Mouse (Mus musculus): ENCODE results near the gene Itsn2. TPM values are rescaled to one million over a fixed set of nuclear protein-coding genes. Genes with fewer than 3 reads are reported as not detected.
"Not testable (repeated sequence)": the region's sequence is repeated elsewhere in the genome, so short reads cannot be mapped to it uniquely, and the experiment has no call there.

Gene Itsn2
- polyA plus RNA-seq, 1 experiment from 2014 or later: 19.4 TPM

GRCm38 (mm10) chr12:4731629-4732028 lies 139.2 kb downstream of the Itsn2 start:
- Histone ChIP-seq H3K27me3 (ENCODE audit: control insufficient read depth, insufficient read depth, low read depth, low read length) (no peaks in the 10 kb centered on the region), H3K27ac (ENCODE audit: low read length) (no peak overlapping the region), H3K4me1 (ENCODE audit: control insufficient read depth, insufficient read depth, low read length) (no peaks in the 10 kb centered on the region), H3K36me3 (ENCODE audit: control insufficient read depth, insufficient read depth, low read length) (no peaks in the 10 kb centered on the region), H3K4me3 (ENCODE audit: low read depth, low read length) (no peak overlapping the region), H3K4me2 (ENCODE audit: low read length) (no peak overlapping the region), H3K9me3 (replicated peaks; ENCODE audit: control insufficient read depth, low read length, poor library complexity, severe bottlenecking) (no peaks in the 10 kb centered on the region), H3K9ac (ENCODE audit: low read depth, low read length) (no peak overlapping the region)
- WGBS: 77% methylated on average over 4 of the region's 4 CpGs
- no peak for ATAC-seq

DNA sequence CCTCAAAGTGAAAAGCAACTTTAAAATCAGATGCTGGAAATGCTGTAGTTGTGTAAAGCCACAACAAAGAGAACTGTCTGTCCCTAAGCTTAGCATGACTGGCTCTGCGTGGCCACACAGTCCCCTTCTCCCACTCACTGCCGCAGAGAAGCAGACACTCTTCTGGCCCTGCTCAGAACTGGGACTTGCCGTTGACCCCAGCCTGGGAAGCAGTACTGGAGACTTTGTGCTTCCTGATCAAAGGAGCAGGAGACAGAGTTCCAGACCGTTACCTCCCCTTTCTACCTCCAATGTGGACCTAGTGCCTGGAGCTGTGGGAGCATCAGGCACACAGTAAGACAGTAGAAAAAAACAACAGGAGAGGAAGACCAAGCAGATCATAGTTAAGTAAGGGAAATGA lies 139.9 kb downstream of the Itsn2 start:
- WGBS: 59% methylated on average over 4 of the region's 4 CpGs
- Histone ChIP-seq H3K4me2 (ENCODE audit: low read length) (no peak overlapping the region), H3K27ac (ENCODE audit: low read length) (no peak overlapping the region), H3K9ac (ENCODE audit: low read depth, low read length) (no peak overlapping the region), H3K36me3 (ENCODE audit: control insufficient read depth, insufficient read depth, low read length) (no peaks in the 10 kb centered on the region), H3K27me3 (ENCODE audit: control insufficient read depth, insufficient read depth, low read depth, low read length) (no peaks in the 10 kb centered on the region), H3K4me3 (ENCODE audit: low read depth, low read length) (no peak overlapping the region), H3K4me1 (ENCODE audit: control insufficient read depth, insufficient read depth, low read length) (no peaks in the 10 kb centered on the region), H3K9me3 (replicated peaks; ENCODE audit: control insufficient read depth, low read length, poor library complexity, severe bottlenecking) (no peaks in the 10 kb centered on the region)
- no peak for ATAC-seq

GRCm38 (mm10) chr12:4738031-4738576 lies 145.7 kb downstream of the Itsn2 start, which contains the start of gene Fam228a:
Fam228a (minus strand) TSS chr12:4738430.
- Histone ChIP-seq H3K4me1 (ENCODE audit: control insufficient read depth, insufficient read depth, low read length) (no peaks in the 10 kb centered on the region), H3K27me3 (ENCODE audit: control insufficient read depth, insufficient read depth, low read depth, low read length) (no peaks in the 10 kb centered on the region), H3K27ac (ENCODE audit: low read length) (no peak within 1 kb of the TSS), H3K9me3 (replicated peaks; ENCODE audit: control insufficient read depth, low read length, poor library complexity, severe bottlenecking) (no peaks in the 10 kb centered on the region), H3K36me3 (ENCODE audit: control insufficient read depth, insufficient read depth, low read length) (no peaks in the 10 kb centered on the region), H3K9ac (ENCODE audit: low read depth, low read length) (no peak within 1 kb of the TSS), H3K4me3 (ENCODE audit: low read depth, low read length) (no peak within 1 kb of the TSS), H3K4me2 (ENCODE audit: low read length) (no peak within 1 kb of the TSS)
- ATAC-seq: no peak
- WGBS: 82% methylated on average over 18 of the region's 18 CpGs

- Histone ChIP-seq H3K4me3 (ENCODE audit: low read depth, low read length) (no peak overlapping the region), H3K27ac (ENCODE audit: low read length) (no peak overlapping the region), H3K9me3 (replicated peaks; ENCODE audit: control insufficient read depth, low read length, poor library complexity, severe bottlenecking) (no peaks in the 10 kb centered on the region), H3K36me3 (ENCODE audit: control insufficient read depth, insufficient read depth, low read length) (0 out of 2 replicates have a peak, but pooled peaks cover 2% of the 10 kb centered on the region), H3K4me2 (ENCODE audit: low read length) (no peak overlapping the region), H3K27me3 (ENCODE audit: control insufficient read depth, insufficient read depth, low read depth, low read length) (no peaks in the 10 kb centered on the region), H3K9ac (ENCODE audit: low read depth, low read length) (no peak overlapping the region), H3K4me1 (ENCODE audit: control insufficient read depth, insufficient read depth, low read length) (no peaks in the 10 kb centered on the region)
- ATAC-seq: no peak
- WGBS: 80% methylated on average over 7 of the region's 7 CpGs
Observed at GRCm38 (mm10) chr12:4740823-4741222, 148.4 kb downstream of the Itsn2 start.

- WGBS: 91% methylated on average over 3 of the region's 3 CpGs
- Histone ChIP-seq H3K4me1 (ENCODE audit: control insufficient read depth, insufficient read depth, low read length) (no peaks in the 10 kb centered on the region), H3K9ac (ENCODE audit: low read depth, low read length) (no peak overlapping the region), H3K36me3 (ENCODE audit: control insufficient read depth, insufficient read depth, low read length) (0 out of 2 replicates have a peak, but pooled peaks cover 2% of the 10 kb centered on the region), H3K9me3 (replicated peaks; ENCODE audit: control insufficient read depth, low read length, poor library complexity, severe bottlenecking) (no peaks in the 10 kb centered on the region), H3K4me3 (ENCODE audit: low read depth, low read length) (no peak overlapping the region), H3K27ac (ENCODE audit: low read length) (no peak overlapping the region), H3K4me2 (ENCODE audit: low read length) (no peak overlapping the region), H3K27me3 (ENCODE audit: control insufficient read depth, insufficient read depth, low read depth, low read length) (no peaks in the 10 kb centered on the region)
- ATAC-seq: no peak
Observed at GRCm38 (mm10) chr12:4742183-4742582, 149.7 kb downstream of the Itsn2 start.

GRCm38 (mm10) chr12:4744486-4744885 lies 152.0 kb downstream of the Itsn2 start:
- Histone ChIP-seq H3K9me3 (replicated peaks; ENCODE audit: control insufficient read depth, low read length, poor library complexity, severe bottlenecking) (no peaks in the 10 kb centered on the region), H3K4me2 (ENCODE audit: low read length) (no peak overlapping the region), H3K4me3 (ENCODE audit: low read depth, low read length) (no peak overlapping the region), H3K27me3 (ENCODE audit: control insufficient read depth, insufficient read depth, low read depth, low read length) (no peaks in the 10 kb centered on the region), H3K27ac (ENCODE audit: low read length) (no peak overlapping the region), H3K9ac (ENCODE audit: low read depth, low read length) (no peak overlapping the region), H3K4me1 (ENCODE audit: control insufficient read depth, insufficient read depth, low read length) (no peaks in the 10 kb centered on the region), H3K36me3 (ENCODE audit: control insufficient read depth, insufficient read depth, low read length) (0 out of 2 replicates have a peak, but pooled peaks cover 2% of the 10 kb centered on the region)
- ATAC-seq: no peak
- 94% methylated on average over 10 of the region's 10 CpGs for WGBS

DNA sequence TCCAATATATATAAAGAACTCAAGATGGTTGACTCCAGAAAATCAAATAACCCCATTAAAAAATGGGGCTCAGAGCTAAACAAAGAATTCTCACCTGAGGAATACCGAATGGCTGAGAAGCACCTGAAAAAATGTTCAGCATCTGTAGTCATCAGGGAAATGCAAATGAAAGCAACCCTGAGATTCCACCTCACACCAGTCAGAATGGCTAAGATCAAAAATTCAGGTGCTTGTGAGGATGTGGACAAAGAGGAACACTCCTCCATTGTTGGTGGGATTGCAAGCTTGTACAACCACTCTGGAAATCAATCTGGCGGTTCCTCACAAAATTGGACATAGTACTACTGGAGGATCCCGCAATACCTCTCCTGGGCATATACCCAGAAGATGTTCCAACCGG lies 162.0 kb downstream of the Itsn2 start:
- H3K9ac ChIP-seq (ENCODE audit: low read depth, low read length); H3K4me2 ChIP-seq (ENCODE audit: low read length); H3K27me3 ChIP-seq (ENCODE audit: control insufficient read depth, insufficient read depth, low read depth, low read length); H3K4me3 ChIP-seq (ENCODE audit: low read depth, low read length); H3K27ac ChIP-seq (ENCODE audit: low read length); H3K36me3 ChIP-seq (ENCODE audit: control insufficient read depth, insufficient read depth, low read length); ATAC-seq; H3K9me3 ChIP-seq (replicated peaks; ENCODE audit: control insufficient read depth, low read length, poor library complexity, severe bottlenecking); H3K4me1 ChIP-seq (ENCODE audit: control insufficient read depth, insufficient read depth, low read length): not testable (repeated sequence)
- WGBS: over 99% methylated on average over 4 of the region's 4 CpGs

DNA sequence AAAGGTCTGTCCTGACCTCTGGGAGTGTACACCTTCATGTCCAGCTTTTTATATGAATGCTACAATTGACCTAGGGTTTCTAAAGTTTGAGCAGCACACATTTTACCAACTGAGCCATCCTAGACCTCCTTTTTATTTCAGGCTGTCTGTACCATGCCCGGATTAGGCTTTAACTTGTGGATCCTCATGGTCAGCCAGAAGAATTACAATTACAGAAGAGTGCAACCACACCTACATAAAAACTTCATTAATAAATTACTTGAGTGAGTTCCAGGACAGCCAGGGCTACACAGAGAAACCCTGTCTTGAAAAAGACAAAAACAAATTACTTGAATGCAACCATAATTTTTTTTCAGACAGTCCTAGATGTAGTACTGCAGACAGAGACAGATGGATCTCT lies 164.6 kb downstream of the Itsn2 start:
- Histone ChIP-seq H3K9me3 (replicated peaks; ENCODE audit: control insufficient read depth, low read length, poor library complexity, severe bottlenecking) (no peaks in the 10 kb centered on the region), H3K36me3 (ENCODE audit: control insufficient read depth, insufficient read depth, low read length) (no peaks in the 10 kb centered on the region), H3K4me3 (ENCODE audit: low read depth, low read length) (no peak overlapping the region), H3K4me2 (ENCODE audit: low read length) (no peak overlapping the region), H3K9ac (ENCODE audit: low read depth, low read length) (no peak overlapping the region), H3K27me3 (ENCODE audit: control insufficient read depth, insufficient read depth, low read depth, low read length) (no peaks in the 10 kb centered on the region), H3K4me1 (ENCODE audit: control insufficient read depth, insufficient read depth, low read length) (no peaks in the 10 kb centered on the region), H3K27ac (ENCODE audit: low read length) (no peak overlapping the region)
- 88% methylated on average over 1 of the region's 1 CpGs for WGBS
- no peak for ATAC-seq
